Mouse (Mus musculus) frontal cortex, postnatal 10 days (tissue): ENCODE measurements around the gene Zfp518a.

ENCODE experiments used
- DNase-seq, 2 experiments: peaks; one replicate each; pipeline ENCODE4 v3.0.0; 2022; ENCODE audit warnings: low spot score in 2 of 2, mixed read lengths in 1 of 2

The Zfp518a gene

DNA sequence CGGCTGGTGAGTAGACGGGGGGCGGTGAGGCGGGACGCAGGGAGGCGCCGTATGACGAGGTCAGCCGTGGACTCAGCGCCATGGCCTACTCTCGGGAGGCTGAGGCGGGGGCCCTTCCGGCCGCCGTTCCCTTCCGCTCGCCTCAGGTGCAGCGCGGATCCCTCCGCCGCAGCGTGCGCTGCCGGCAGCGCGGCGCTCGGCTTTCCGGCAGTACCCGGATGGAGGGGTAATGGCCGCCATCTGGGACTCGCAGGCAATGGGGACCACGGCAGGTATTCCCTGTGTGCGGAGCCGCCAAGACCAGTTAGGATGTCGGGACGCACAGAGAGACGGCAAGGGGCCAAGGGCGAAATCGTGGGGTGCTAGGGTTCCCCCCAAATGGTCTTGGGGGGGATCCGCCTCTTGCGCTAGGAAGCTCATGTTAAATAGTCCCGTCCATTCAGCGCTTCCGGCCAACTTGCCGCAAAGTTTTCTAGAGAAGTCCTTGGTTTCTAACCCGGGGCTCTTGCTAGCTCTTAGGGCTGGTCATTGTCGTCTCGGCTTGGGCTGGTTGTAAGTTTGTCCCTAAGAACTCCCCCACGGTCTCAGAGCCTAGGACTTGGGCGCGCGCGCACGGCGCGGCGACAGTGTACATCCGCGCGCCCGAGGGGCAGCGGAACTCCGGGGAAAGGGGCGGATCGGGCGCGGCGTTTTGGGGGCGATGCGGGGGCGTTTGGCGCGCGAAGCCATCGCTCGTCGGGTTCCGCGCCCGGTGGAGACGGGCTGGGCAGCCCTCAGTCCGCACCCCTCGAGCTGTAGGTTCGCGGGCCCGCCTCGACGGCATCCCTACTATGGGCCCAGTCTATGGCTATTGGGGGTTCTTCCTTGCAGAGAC, at the start of gene Zfp518a:
Gene Zfp518a, plus strand, starts transcription at position 187 of the 874 bp plus-strand sequence.
- peak; percentile 70 to 86 for DNase-seq

DNA sequence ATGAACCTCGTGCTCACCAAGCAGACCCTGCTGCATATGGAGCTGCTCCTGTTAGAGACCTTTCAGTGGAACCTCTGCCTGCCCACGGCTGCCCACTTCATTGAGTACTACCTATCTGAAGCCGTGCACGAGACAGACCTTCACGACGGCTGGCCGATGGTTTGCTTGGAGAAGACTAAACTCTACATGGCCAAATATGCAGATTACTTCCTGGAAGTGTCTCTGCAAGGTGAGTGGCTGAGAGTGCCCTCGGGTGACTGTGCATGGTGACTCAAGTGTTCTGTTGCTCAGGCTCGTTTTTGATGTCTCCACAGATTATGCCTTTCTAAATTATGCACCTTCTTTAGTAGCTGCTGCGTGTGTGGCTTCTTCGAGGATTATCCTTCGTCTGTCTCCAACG, 49.8 kb upstream of the Zfp518a start:
- no peak for DNase-seq

DNA sequence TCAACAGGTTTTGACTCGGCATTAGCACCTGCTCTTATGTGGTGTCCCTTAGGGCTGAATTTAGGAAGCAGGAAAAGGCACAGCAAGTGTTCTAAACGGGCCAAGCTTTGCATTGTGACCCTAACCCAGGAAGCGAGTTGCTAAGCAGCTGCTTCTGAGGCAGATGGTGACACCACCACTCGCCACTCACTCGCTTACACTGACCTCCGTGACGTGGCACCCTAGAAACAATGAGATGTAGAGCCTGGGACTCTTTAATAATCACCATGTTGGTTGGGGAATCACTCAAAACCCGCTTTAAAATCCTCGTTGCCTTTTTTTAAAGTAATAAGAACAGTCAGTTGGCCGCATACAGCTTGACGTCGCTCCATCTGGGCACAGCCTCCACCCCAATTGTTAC, 45.1 kb upstream of the Zfp518a start:
- DNase-seq: no peak

DNA sequence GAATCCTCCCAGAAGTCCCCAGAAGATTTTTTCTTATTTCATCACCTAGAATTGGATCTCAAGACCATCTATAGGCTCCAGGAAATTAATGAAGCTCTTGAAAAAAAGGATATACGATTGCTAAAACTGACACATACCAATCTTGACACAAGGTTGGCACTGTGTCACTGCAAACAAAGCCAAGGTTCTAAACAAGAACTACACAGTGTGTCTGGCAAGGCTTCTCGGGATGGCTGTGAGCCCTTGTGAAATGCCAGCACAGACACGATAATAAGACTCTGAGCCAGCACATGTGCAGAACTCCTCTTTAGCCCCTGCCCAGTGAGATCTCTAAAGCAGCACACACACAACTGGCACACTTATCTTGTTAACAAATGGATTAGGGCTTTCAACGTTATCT, 35.0 kb upstream of the Zfp518a start:
- no peak for DNase-seq

DNA sequence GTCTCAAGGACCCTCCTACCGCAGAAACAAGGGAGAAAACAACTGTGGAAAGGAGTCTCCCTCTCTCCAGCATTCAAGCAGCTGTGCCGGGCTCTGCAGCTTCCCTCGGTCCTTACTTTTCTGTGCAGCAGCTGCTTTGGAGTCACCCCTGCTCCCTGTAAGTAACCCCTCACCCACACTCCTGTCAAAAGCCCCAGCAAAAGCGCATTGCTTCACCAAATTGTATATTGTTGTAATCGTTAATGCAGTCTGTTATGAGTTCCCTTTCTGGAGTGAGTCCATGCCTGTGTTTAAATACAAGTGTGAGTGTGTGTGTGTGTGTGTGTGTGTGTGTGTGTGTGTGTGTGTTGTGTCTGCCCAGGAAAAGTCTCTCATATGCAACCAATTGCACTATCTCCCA, 26.2 kb upstream of the Zfp518a start:
- DNase-seq: no peak

DNA sequence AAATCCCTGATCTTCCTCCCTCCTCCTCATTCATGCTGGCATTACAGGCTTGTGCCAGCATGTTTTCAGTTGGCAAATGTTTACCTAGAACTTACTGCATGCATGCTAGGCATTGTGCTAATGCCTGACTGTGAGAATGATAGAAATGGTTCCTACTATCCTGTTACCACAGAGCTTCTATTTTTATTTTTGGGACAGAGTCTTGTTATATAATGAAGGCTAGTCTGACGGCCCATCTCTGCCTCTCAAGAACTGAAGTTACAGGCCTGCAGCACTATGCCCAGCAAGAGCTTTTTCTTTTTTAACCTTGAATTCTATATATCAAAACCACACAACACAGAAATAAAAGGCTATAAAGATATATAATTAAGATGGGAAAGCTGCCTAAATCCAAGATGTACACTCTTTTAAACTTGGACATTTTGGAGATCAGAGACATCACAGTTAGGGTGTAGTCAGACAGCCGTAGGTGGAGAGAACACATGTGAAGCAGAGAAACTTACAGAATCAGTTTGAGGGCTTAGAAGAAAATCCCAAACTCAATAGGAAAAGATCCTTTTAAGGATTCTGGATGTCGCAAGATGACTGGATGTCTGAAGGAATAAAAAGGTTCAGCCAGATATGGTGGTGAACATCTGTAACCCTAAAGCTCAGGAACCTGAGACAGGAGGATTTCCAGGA, 24.9 kb upstream of the Zfp518a start:
- no peak for DNase-seq

DNA sequence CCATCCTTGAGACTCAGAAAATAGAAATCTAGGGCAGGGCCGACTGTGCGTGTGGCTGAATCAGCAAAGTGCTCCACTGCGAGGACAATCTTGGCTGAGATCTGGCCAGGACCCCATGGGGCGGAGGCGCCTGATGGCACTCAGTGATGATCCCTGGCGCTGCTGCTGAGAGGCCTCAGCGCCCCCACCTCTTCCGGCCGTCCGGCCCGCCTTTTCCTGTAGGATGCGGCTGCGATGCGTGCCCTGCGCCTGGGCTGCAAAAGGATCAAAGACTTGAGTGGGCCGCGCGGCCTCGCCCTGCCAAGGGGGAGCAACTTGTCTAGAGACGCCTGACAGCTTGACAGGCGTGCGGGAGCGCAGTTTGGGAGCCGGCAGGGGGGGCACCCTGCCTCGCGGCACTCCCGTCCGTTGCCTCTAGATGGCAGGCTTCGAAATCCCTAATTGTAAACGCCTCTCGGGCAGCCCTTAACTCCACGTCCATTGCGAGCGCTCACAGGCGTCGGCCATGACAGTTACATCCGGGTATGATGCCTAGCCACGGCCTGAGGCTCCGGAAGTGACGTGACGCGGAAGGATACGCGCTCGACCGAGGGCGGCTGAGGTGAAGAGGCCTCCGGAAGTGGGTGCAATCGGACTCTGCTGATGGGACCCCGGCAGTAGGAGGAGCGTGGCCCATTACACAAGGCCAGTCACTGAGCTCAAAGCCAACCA, 21.4 kb upstream of the Zfp518a start:
- DNase-seq: peak; percentile 89 to 90

DNA sequence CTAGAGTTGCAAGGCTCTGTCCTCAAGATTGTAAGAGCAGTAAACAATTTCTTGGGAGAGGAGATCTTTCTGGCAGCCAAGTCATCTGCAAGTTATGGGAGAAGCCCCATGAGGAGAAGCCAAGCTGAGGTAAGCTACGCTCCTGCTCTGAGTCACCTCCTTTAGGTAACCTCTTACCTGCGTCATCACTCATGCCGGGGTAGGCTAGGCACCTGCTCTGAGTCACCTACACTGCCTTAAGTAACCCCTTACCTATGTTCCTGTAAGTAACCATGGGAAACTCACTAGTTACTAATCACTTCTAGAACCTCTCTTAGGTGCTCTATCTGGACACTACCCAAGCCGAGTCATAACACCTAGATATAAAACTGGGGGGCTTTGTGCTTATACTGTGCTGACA, 12.8 kb upstream of the Zfp518a start:
- no peak for DNase-seq

DNA sequence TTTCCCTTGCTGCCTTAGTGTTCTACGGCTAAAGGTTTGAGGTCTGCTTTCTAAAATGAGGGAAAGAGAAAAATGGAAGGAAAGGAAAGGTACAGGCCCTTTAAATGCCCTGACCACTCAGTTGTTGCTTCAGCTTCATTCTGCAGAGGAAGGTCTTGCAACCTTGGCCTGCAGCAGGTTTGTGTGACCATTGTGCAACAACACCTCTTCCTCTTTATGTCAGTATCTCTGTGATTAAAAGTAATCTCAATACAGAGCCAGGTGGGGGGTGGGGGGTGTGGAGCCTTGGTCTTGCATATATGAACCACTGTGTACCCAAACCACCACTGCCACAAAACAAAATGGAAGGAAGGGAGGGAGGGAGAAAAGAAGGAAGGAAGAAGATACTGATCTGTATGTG, 5.6 kb upstream of the Zfp518a start:
- no peak for DNase-seq

DNA sequence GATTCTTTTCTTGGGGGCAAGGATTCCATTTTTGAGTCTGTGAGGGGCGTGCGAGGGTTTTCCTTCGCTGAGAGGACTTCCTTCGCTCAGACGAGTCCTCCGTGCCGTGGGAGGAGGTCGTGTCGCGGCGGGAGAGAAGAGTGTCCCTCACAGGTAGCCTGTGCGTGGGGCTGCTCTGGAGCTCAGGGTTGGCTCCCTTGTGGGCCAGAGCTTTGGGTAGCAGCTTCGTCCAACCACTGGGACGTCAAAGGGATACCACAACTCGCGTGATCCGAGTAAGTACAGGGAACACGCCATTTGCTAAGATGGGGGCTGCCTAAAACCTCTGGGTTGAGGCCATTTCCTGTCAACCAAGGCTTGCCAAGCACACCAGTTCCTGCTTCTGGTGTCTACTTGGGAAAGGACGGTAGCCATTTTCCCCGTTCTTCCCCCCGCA, 416 bp upstream of the Zfp518a start:
- no peak for DNase-seq

DNA sequence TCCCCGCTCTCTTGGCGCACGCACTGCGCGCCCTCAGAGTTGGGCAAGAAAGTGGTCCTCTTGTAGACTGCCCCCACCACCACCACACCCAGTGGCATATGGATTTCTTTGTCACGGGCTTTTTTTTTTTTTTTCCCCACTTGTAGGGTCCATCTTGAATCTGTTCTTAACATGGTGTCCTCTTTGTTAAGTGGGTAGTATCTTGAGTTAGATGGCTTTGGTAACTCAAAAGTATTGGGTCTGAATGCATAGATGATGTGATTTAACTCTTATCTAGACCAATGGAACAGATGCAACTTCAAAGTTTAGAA, 843 bp downstream of the Zfp518a start:
- no peak for DNase-seq

DNA sequence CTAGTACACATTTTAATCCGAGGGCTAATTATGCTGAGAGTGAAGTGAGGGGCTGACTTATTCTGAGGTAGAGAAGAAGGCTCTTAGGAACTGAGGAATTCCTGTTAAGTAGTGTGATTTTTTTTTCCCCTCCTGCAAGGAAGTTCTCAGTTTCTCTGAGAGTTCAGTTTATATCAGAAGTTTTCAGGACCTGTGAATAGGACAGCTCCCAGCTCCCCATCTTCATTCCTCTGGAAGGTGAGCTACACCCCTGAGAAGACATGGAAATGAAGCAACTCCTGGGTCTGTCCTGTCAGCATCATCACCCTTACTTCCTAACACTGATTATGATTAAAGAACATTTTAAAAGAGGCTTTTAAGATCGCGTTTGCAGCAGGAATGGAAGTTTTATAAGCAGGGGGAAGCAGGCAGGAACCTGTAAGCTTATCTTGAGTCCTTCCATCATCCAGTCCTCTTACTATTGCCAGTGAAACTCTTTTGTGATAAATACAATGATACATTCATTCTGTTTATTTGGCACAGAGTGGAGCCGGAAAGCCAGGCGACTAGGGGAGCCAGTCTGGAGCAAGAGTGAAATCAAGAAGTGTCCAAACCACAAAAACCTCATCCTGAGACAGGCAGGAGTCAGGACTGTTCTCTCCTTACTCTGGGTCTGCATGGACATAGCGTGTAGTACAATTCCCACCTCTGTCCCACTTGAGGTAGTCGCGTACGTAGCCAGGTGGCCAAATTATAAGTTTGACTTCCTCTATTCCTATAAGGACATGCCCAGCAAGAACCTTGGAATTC, 37.3 kb downstream of the Zfp518a start:
- DNase-seq: no peak

DNA sequence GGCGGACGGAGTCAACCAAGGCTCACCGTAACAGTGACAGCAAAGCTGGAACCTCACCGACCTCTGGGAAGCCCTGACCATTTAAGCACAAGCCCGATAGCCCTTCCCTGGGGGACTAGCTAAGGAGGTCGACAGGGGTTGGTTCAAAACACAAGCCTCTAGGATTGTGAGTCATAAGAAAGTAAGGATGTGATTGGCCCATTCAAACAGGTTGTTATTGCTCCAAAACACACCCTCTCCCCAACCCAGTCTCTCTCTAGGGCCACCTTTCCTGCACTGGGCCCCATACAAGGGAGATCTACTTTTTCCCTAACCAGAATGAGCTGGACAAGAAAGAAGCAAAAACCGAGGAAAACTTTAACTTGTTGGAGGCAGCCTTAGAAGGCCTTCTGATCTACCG, 40.9 kb downstream of the Zfp518a start:
- no peak for DNase-seq

DNA sequence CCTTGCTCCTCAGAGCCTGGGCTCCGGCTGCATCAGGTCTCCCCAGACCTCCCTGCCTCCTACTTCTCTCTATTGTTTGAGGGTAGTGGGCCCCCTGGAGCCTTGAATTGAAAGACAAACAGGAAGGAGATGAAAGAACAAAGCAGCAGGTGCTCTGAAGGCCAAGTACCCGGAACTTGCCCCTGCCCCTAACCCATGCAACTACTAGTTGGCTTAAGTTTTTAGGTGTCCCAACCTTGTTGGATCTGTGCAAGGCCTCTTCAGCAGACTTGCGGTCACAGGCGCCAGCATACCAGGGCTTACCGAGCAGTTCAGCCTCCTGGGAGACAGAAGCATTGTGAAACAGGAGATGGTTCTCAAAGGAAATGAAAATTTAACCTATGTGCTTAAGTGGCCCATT, 41.5 kb downstream of the Zfp518a start:
- no peak for DNase-seq

DNA sequence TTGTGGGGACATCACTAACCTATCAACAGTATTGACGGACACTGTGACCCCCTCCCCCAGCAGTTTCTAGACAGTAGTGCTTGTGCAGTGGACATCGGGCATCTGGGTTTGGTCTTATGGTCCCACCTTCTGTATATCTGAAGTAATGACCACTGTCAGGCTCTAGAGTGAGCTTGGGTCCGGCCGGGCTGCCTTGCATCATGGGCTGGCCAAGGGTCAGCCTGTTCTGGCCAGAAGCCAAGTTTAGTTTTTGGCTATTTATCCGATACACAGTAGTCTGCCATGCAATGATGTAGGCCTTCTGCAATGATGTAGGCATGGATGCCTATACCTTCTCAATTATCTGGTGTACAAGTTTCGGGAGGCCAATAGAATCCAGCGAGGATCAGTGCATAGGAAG, 49.0 kb downstream of the Zfp518a start:
- no peak for DNase-seq

DNA sequence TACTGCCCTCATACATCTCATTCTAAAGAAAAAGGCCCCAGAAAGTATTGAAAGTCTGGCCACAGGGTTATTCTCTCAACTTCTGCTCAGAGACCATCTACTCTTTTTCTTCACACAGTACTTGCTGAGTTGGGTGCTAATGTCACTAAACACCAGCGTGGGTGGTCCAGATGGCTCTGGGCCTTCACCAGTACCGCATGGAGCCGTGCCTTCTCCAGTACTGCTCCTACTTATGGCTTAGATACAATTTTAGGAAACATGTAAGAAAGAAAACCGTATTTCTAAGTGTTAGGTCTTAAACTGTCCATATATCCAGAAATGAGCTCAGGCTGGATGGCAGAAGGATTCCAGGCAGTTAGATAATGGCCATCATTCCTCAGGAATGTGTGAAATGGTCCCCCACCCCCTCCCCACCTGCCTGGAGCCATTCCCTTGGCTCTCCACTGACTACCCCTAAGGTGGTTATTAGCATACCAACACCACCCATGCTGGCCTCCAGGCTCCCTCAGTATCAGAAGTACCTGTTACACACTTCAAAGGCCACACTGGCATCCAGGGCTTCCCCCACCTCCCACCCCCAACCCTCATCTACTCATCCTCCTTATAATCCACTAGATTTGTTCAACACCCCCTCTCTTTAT, 52.6 kb downstream of the Zfp518a start:
- DNase-seq: no peak

DNA sequence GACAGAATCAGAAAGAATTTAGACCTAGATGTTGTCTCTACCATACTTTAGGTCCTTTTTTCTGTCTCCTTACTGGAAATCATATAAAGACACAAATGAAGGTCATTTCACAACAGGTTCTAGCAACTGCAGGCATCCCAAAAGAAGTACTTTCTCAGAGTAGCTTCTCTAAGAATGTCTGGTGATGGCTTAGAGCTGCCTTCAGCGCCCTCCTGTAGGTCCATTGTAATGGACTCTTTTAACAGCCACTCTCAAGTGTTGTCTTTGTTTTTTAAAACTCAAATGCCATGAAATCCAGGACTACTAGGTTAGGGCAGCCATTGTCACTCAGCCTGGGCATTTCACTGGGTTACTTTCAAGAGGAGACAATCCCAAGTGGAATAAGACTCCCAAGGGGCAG, 64.5 kb downstream of the Zfp518a start:
- no peak for DNase-seq

DNA sequence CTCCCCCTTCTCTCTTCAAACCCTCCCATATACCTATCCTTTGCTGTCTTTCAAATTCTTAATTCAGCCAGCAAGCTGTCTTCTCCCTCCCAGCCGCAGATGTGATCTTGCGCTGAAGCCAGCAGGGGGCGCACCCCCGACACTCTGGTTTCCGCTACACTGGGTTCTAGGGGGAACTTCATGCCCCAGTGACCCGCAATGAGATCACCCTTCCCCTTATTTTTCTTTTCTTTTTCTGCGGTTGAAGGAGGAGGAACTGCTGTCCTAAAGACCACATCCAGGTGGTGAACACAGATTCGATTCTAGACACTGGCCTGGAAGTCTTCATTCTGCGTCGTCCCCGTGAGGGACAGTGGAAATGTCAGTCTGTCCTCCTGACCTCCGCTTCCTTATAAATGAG, 68.5 kb downstream of the Zfp518a start:
- peak; percentile 12 to 39 for DNase-seq

DNA sequence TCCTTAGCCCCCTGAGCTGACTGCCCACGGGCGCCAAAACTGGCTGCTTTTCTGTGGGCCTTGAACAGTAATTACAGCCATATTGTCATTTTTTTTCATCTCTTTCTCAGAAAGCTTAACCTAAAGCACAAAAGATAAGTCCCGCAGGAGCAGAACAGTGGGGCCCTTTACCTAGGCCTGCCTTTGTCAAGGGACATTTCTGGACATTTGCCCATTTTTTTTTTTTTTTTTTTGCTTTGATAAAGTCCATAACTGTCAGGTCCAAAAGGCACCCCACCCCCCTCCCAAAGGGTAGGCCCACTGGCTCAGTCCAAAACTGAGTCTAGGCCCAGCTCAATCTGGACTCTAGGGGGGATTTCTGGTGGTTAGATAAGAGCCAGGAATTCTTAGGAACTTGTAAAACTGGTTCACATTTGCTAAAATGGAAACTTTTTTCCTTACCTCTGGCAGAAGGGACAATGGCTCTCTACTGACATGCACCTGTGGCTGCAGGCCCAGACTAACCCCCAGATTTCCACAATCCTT, 69.9 kb downstream of the Zfp518a start:
- no peak for DNase-seq

DNA sequence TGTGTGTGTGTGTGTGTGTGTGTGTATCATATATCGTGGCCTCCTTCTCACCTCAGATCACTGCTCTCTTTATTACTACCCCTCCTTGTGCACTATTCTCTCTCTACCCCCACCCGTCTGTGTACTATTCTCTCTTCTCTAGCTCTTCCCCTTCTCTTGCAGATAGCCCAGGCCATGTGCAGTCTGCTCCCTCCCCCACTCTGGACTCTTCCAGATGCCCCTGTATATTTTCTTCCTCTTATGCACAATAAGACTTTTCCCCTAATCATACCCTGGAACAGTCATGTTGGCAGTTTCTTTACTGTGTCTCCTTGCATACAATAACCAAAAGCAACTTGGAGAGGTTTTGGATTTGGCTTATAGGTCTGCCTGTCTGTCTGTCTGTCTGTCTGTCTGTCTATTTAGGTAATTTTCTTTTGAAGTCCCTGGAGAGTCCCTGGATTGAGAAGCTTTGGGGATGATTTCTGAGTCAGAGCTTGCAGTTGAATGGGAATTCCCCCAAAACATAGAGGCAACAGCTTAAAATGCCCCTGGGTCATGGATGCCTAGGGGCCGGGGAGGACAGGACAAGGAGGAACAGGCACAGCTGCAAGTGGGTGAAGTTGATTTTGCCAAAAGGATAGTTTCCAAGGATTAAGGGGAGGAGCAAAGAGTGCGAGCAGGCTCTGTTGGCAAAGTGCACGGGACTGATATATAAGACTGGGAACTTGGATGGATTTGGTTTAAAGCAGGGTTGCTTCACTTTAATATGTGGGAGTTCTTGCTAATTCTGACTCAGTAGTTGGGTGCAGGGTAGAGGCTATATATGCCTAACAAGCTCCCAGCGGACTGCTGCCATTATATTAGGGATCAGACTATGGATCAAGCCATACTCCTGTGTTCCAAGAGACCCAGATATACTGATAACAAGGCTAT, 70.7 kb downstream of the Zfp518a start:
- no peak for DNase-seq
